Mouse (Mus musculus) liver, postnatal 0 days (tissue): ENCODE data around the gene Hist1h4d.

Experiments used
- CTCF ChIP-seq: sonication (generic); IDR thresholded peaks from 2 replicates; pipeline ENCODE4 v1.5.1; 2016; ENCODE audit warnings: antibody characterized with exemption, low read depth
- EP300 ChIP-seq: IDR thresholded peaks from 2 replicates; pipeline ENCODE4 v1.6.1; 2016; ENCODE audit warnings: antibody characterized with exemption, low read depth, mild to moderate bottlenecking

DNA sequence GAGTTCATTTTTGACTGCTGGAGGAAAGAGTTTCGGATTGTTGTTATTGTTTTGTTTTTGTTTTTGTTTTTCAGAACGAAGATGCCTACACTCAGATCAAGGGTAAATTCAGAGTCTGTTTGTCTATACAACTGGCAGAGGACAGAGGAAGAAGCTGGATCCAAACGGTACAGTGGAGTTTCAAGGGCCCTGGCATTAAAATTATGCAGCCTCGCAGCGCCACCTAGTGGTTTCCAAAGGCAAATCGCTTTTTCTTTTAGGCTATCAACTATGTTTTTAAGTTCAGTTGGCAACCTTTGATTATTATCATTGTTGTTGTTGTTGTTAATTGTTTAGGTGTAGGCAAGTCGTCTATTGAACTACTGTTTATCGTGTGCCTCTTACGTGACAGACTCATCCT, 16.6 kb downstream of the Hist1h4d start:
- peak; percentile 92 for TF ChIP-seq CTCF
- TF ChIP-seq EP300, result no peak; the same call in 1 of the 2 replicates
